Mouse (Mus musculus): ENCODE measurements around the gene Chrm2.

GRCm38 (mm10) chr6:36389260-36389965, 1.5 kb downstream of the Chrm2 start:
- no peak for TF ChIP-seq CTCF (IDR thresholded peaks at IDR 0.05; ENCODE audit: extremely low read depth, insufficient read depth, insufficient read length, insufficient replicate concordance)
- no peak for TF ChIP-seq POLR2A (IDR thresholded peaks at IDR 0.05; ENCODE audit: low read depth, low read length)
